Mouse (Mus musculus) hindbrain, postnatal 0 days (tissue): ENCODE measurements around the gene Prickle4. TPM values are rescaled to one million over a fixed set of nuclear protein-coding genes. Genes with fewer than 3 reads are reported as not detected.
"Not testable (repeated sequence)": the region's sequence is repeated elsewhere in the genome, so short reads cannot be mapped to it uniquely, and the experiment has no call there.

Experiments used
- ATAC-seq: fragments of 200-750 bp; cut with Nextera tagmentation; 2 replicates; pipeline ENCODE4 v1.8.0; 2017; ENCODE audit warnings: mild to moderate bottlenecking, moderate TSS enrichment, moderate library complexity
- DNase-seq: peaks from one replicate; pipeline ENCODE4 v3.0.0-alpha.2; 2015; ENCODE audit warnings: low spot score
- H3K27ac ChIP-seq: fragments of 300-500 bp; sonication (generic); 2 replicates; pipeline ENCODE4 v1.5.1; 2014; ENCODE audit warnings: mild to moderate bottlenecking
- H3K27me3 ChIP-seq: fragments of 300-500 bp; sonication (generic); 2 replicates; pipeline ENCODE4 v1.6.1; 2014; ENCODE audit warnings: low read length, mixed read lengths; ENCODE audit not compliant: insufficient read depth
- H3K36me3 ChIP-seq: fragments of 300-500 bp; sonication (generic); 2 replicates; pipeline ENCODE4 v1.6.1; 2014; ENCODE audit warnings: low read length, mixed read lengths; ENCODE audit not compliant: insufficient read depth
- H3K4me1 ChIP-seq: fragments of 300-500 bp; sonication (generic); 2 replicates; pipeline ENCODE4 v1.6.1; 2014; ENCODE audit warnings: antibody characterized with exemption, low read length, mixed read lengths; ENCODE audit not compliant: insufficient read depth
- H3K4me2 ChIP-seq: fragments of 300-500 bp; sonication (generic); 2 replicates; pipeline ENCODE4 v1.6.1; 2014; ENCODE audit warnings: low read depth, mild to moderate bottlenecking, low read length, moderate library complexity, mixed read lengths
- H3K4me3 ChIP-seq: fragments of 300-500 bp; sonication (generic); 2 replicates; pipeline ENCODE4 v1.5.1; 2014; ENCODE audit warnings: low read length
- H3K9ac ChIP-seq: fragments of 300-500 bp; sonication (generic); replicated peaks from 2 replicates; pipeline ENCODE4 v1.6.1; 2014; ENCODE audit warnings: mild to moderate bottlenecking, low read length, moderate library complexity, mixed read lengths
- H3K9me3 ChIP-seq: fragments of 300-500 bp; sonication (generic); 2 replicates; pipeline ENCODE4 v1.6.1; 2016; ENCODE audit warnings: low read length, mixed read lengths
- CTCF ChIP-seq: IDR thresholded peaks from 2 replicates; pipeline ENCODE4 v1.5.1; 2016; ENCODE audit warnings: antibody characterized with exemption, control low read depth, low read depth
- WGBS: fragments of 180-500 bp; shearing (Covaris S2); extraction: QIAGEN DNeasy Blood & Tissue Kit; methylation state at CpG from one replicate; pipeline ENCODE4 v1.1.7; 2014; 5-methylcytosine and 5-hydroxymethylcytosine counted together
- polyA plus RNA-seq: library from polyadenylated mRNA; unstranded; fragments of >200 nt; fragmentation: Nextera tagmentation; extraction: Ambion mirVana; gene quantifications from 2 replicates; pipeline ENCODE4 v1.2.1, GENCODE M21; 2015
- total RNA-seq: library from RNA; depleted of rRNA; stranded (reverse); fragments of >200 nt; gene quantifications from 2 replicates; pipeline ENCODE4 v1.2.3, GENCODE M21; 2014

The Prickle4 gene
- total and polyA plus RNA-seq, 2 experiments from 2014 or later: 1.5 to 2.2 TPM

- Histone ChIP-seq H3K9ac (no peak overlapping the region), H3K9me3 (no peaks in the 10 kb centered on the region), H3K27ac (no peak overlapping the region), H3K36me3 (no peaks in the 10 kb centered on the region), H3K4me2 (no peak overlapping the region), H3K27me3 (no peaks in the 10 kb centered on the region), H3K4me1 (no peaks in the 10 kb centered on the region), H3K4me3 (no peak overlapping the region)
- WGBS: 87% methylated on average over 3 of the region's 3 CpGs
- no peak for TF ChIP-seq CTCF
- ATAC-seq (no peak), DNase-seq (no peak)
Measured at GRCm38 (mm10) chr17:47658741-47659243, 35.7 kb downstream of the Prickle4 start.

- Histone ChIP-seq H3K4me2 (no peak overlapping the region), H3K27me3 (no peaks in the 10 kb centered on the region), H3K4me3 (no peak overlapping the region), H3K9me3 (no peaks in the 10 kb centered on the region), H3K36me3 (no peaks in the 10 kb centered on the region), H3K27ac (no peak overlapping the region), H3K4me1 (no peaks in the 10 kb centered on the region), H3K9ac (no peak overlapping the region)
- no peak for TF ChIP-seq CTCF
- WGBS: 86% methylated on average over 4 of the region's 4 CpGs
- ATAC-seq (no peak), DNase-seq (no peak)
Measured at GRCm38 (mm10) chr17:47657901-47658300, 36.6 kb downstream of the Prickle4 start.

- 84% methylated on average over 5 of the region's 5 CpGs for WGBS
- H3K36me3 ChIP-seq: no peaks in the 10 kb centered on the region
Measured at GRCm38 (mm10) chr17:47655697-47656096, 38.8 kb downstream of the Prickle4 start.

GRCm38 (mm10) chr17:47654346-47654745 is 40.2 kb downstream of the Prickle4 start:
- H3K4me1 ChIP-seq, H3K9ac ChIP-seq, H3K4me3 ChIP-seq, H3K9me3 ChIP-seq, H3K27ac ChIP-seq, H3K36me3 ChIP-seq, H3K27me3 ChIP-seq, H3K4me2 ChIP-seq, DNase-seq, ATAC-seq: not testable (repeated sequence)
- 94% methylated on average over 8 of the region's 8 CpGs for WGBS

More at GRCm38 (mm10) chr17:47655697-47656096, 38.8 kb downstream of the Prickle4 start:
- TF ChIP-seq CTCF: no peak
- no peak overlapping the region for H3K9ac ChIP-seq
- H3K4me3 ChIP-seq: no peak overlapping the region
- H3K27ac ChIP-seq: no peak overlapping the region
- no peak overlapping the region for H3K4me2 ChIP-seq
- H3K4me1 ChIP-seq: no peaks in the 10 kb centered on the region
- no peak for ATAC-seq
- H3K27me3 ChIP-seq: no peaks in the 10 kb centered on the region
- H3K9me3 ChIP-seq: no peaks in the 10 kb centered on the region
- no peak for DNase-seq

- no peak overlapping the region for H3K4me3 ChIP-seq
- H3K27me3 ChIP-seq: no peaks in the 10 kb centered on the region
- ATAC-seq: no peak
- no peaks in the 10 kb centered on the region for H3K9me3 ChIP-seq
- 76% methylated on average over 2 of the region's 2 CpGs for WGBS
- no peak for DNase-seq
- H3K4me1 ChIP-seq: no peaks in the 10 kb centered on the region
- no peaks in the 10 kb centered on the region for H3K36me3 ChIP-seq
- no peak for TF ChIP-seq CTCF
- no peak overlapping the region for H3K4me2 ChIP-seq
- no peak overlapping the region for H3K27ac ChIP-seq
- no peak overlapping the region for H3K9ac ChIP-seq
Measured at GRCm38 (mm10) chr17:47651953-47652352, 42.6 kb downstream of the Prickle4 start.

GRCm38 (mm10) chr17:47648966-47649365 is 45.6 kb downstream of the Prickle4 start:
- no peak for DNase-seq
- Histone ChIP-seq H3K4me2 (no peak overlapping the region), H3K27me3 (no peaks in the 10 kb centered on the region), H3K9me3 (no peaks in the 10 kb centered on the region), H3K9ac (no peak overlapping the region), H3K4me3 (no peak overlapping the region), H3K27ac (no peak overlapping the region), H3K4me1 (no peaks in the 10 kb centered on the region), H3K36me3 (no peaks in the 10 kb centered on the region)
- no peak for TF ChIP-seq CTCF
- no peak for ATAC-seq
- 47% methylated on average over 4 of the region's 4 CpGs for WGBS

GRCm38 (mm10) chr17:47646683-47647082 is 47.9 kb downstream of the Prickle4 start:
- DNase-seq (peak; percentile 73), ATAC-seq (no peak)
- Histone ChIP-seq H3K9ac (no peak overlapping the region), H3K4me1 (no peaks in the 10 kb centered on the region), H3K27me3 (no peaks in the 10 kb centered on the region), H3K27ac (no peak overlapping the region), H3K4me3 (no peak overlapping the region), H3K36me3 (no peaks in the 10 kb centered on the region), H3K4me2 (no peak overlapping the region), H3K9me3 (no peaks in the 10 kb centered on the region)
- peak; percentile 73 for TF ChIP-seq CTCF
- 78% methylated on average over 1 of the region's 1 CpGs for WGBS
